Mouse (Mus musculus) stomach, postnatal 0 days (tissue): ENCODE measurements around the gene Smpd3. TPM values are rescaled to one million over a fixed set of nuclear protein-coding genes. Genes with fewer than 3 reads are reported as not detected.
A peak's percentile ranks its signal among the peaks of the same experiment; 100 is the strongest.

ENCODE experiments used
- ATAC-seq: fragments of 200-750 bp; cut with Nextera tagmentation; 2 replicates; pipeline ENCODE4 v1.8.0; 2017; ENCODE audit not compliant: low FRiP score, low TSS enrichment
- DNase-seq: peaks from one replicate; pipeline ENCODE4 v3.0.0-alpha.2; 2016; ENCODE audit warnings: low spot score
- H3K27ac ChIP-seq: fragments of 300-500 bp; sonication (generic); replicated peaks from 2 replicates; pipeline ENCODE4 v1.5.1; 2014; ENCODE audit warnings: mild to moderate bottlenecking, control low read depth
- H3K27me3 ChIP-seq: fragments of 300-500 bp; sonication (generic); 2 replicates; pipeline ENCODE4 v1.6.1; 2014; ENCODE audit warnings: low read length; ENCODE audit not compliant: control insufficient read depth, insufficient read depth
- H3K36me3 ChIP-seq: fragments of 300-500 bp; sonication (generic); 2 replicates; pipeline ENCODE4 v1.6.1; 2014; ENCODE audit warnings: low read length, mixed read lengths; ENCODE audit not compliant: control insufficient read depth, insufficient read depth
- H3K4me1 ChIP-seq: fragments of 300-500 bp; sonication (generic); replicated peaks from 2 replicates; pipeline ENCODE4 v1.6.1; 2014; ENCODE audit warnings: antibody characterized with exemption; ENCODE audit not compliant: control insufficient read depth, insufficient read depth
- H3K4me2 ChIP-seq: fragments of 300-500 bp; sonication (generic); replicated peaks from 2 replicates; pipeline ENCODE4 v1.6.1; 2014; ENCODE audit warnings: low read depth, mild to moderate bottlenecking, control low read depth, moderate library complexity
- H3K4me3 ChIP-seq: fragments of 300-500 bp; sonication (generic); 2 replicates; pipeline ENCODE4 v1.5.1; 2014; ENCODE audit warnings: low read depth, low read length, control low read depth
- H3K9ac ChIP-seq: fragments of 300-500 bp; sonication (generic); 2 replicates; pipeline ENCODE4 v1.6.1; 2014; ENCODE audit warnings: mild to moderate bottlenecking, low read length, control low read depth, mixed read lengths
- H3K9me3 ChIP-seq: fragments of 300-500 bp; sonication (generic); 2 replicates; pipeline ENCODE4 v1.6.1; 2016; ENCODE audit warnings: low read length; ENCODE audit not compliant: control insufficient read depth
- CTCF ChIP-seq: IDR thresholded peaks from 2 replicates; pipeline ENCODE4 v1.5.1; 2016; ENCODE audit warnings: antibody characterized with exemption, low read depth, mild to moderate bottlenecking, moderate library complexity
- EP300 ChIP-seq: optimal IDR thresholded peaks from 2 replicates; pipeline ENCODE3; 2016; ENCODE audit warnings: antibody characterized with exemption
- WGBS: fragments of 180-500 bp; shearing (Covaris S2); extraction: QIAGEN DNeasy Blood & Tissue Kit; methylation state at CpG from one replicate; pipeline ENCODE4 v1.1.7; 2014; 5-methylcytosine and 5-hydroxymethylcytosine counted together
- polyA plus RNA-seq: library from polyadenylated mRNA; unstranded; fragments of >200 nt; fragmentation: Nextera tagmentation; extraction: Ambion mirVana; gene quantifications from 2 replicates; pipeline ENCODE4 v1.2.1, GENCODE M21; 2015

Gene Smpd3
- polyA plus RNA-seq, 1 experiment from 2014 or later = 47.7 TPM

GRCm38 (mm10) chr8:106336561-106336960 lies 1.2 kb downstream of the Smpd3 start:
- 3% methylated on average over 39 of the region's 41 CpGs for WGBS
- ATAC-seq (no peak), DNase-seq (peak; percentile 49)
- Histone ChIP-seq H3K4me3 (peak overlapping the region; percentile 39), H3K4me1 (no peaks in the 10 kb centered on the region), H3K36me3 (no peaks in the 10 kb centered on the region), H3K27me3 (no peaks in the 10 kb centered on the region), H3K9me3 (no peaks in the 10 kb centered on the region), H3K9ac (peak overlapping the region; percentile 9; the same call in 1 of the 2 replicates), H3K27ac (no peak overlapping the region), H3K4me2 (peak overlapping the region; percentile 62)
- TF ChIP-seq CTCF = no peak

GRCm38 (mm10) chr8:106336031-106336430 lies 1.8 kb downstream of the Smpd3 start:
- H3K4me2 ChIP-seq = peak overlapping the region; percentile 62
- H3K4me1 ChIP-seq = no peaks in the 10 kb centered on the region
- H3K4me3 ChIP-seq = peak overlapping the region; percentile 39
- 65% methylated on average over 4 of the region's 4 CpGs for WGBS
- no peak for TF ChIP-seq EP300
- no peak overlapping the region for H3K27ac ChIP-seq
- H3K9ac ChIP-seq = no peak overlapping the region
- H3K27me3 ChIP-seq = no peaks in the 10 kb centered on the region
- no peaks in the 10 kb centered on the region for H3K9me3 ChIP-seq
- H3K36me3 ChIP-seq = no peaks in the 10 kb centered on the region
- DNase-seq (no peak), ATAC-seq (no peak)

GRCm38 (mm10) chr8:106335196-106335595 lies 2.6 kb downstream of the Smpd3 start:
- Histone ChIP-seq H3K9ac (no peak overlapping the region), H3K27ac (no peak overlapping the region), H3K27me3 (no peaks in the 10 kb centered on the region), H3K36me3 (no peaks in the 10 kb centered on the region), H3K4me3 (no peak overlapping the region), H3K9me3 (no peaks in the 10 kb centered on the region), H3K4me1 (no peaks in the 10 kb centered on the region), H3K4me2 (no peak overlapping the region)
- TF ChIP-seq EP300 = no peak
- peak; percentile 75 for TF ChIP-seq CTCF
- DNase-seq = peak; percentile 55
- 63% methylated on average over 4 of the region's 4 CpGs for WGBS
- no peak for ATAC-seq

- no peak overlapping the region for H3K4me3 ChIP-seq
- H3K27me3 ChIP-seq = no peaks in the 10 kb centered on the region
- H3K4me2 ChIP-seq = no peak overlapping the region
- 33% methylated on average over 8 of the region's 8 CpGs for WGBS
- ATAC-seq (no peak), DNase-seq (no peak)
- H3K9ac ChIP-seq = no peak overlapping the region
- no peak overlapping the region for H3K27ac ChIP-seq
- no peaks in the 10 kb centered on the region for H3K4me1 ChIP-seq
- H3K9me3 ChIP-seq = no peaks in the 10 kb centered on the region
- H3K36me3 ChIP-seq = no peaks in the 10 kb centered on the region
- no peak for TF ChIP-seq EP300
- TF ChIP-seq CTCF = no peak
Observed at GRCm38 (mm10) chr8:106333346-106333745, 4.4 kb downstream of the Smpd3 start.

GRCm38 (mm10) chr8:106332498-106332897 lies 5.3 kb downstream of the Smpd3 start:
- Histone ChIP-seq H3K9ac (no peak overlapping the region), H3K27me3 (no peaks in the 10 kb centered on the region), H3K4me1 (no peaks in the 10 kb centered on the region), H3K4me3 (no peak overlapping the region), H3K4me2 (no peak overlapping the region), H3K36me3 (no peaks in the 10 kb centered on the region), H3K27ac (no peak overlapping the region), H3K9me3 (no peaks in the 10 kb centered on the region)
- TF ChIP-seq CTCF (no peak), EP300 (no peak)
- ATAC-seq = no peak
- no peak for DNase-seq
- WGBS = 63% methylated on average over 4 of the region's 4 CpGs

- no peak overlapping the region for H3K4me3 ChIP-seq
- no peak for ATAC-seq
- WGBS = 75% methylated on average over 4 of the region's 4 CpGs
- TF ChIP-seq EP300 (no peak), CTCF (no peak)
- no peak for DNase-seq
- H3K27ac ChIP-seq = no peak overlapping the region
- H3K27me3 ChIP-seq = no peaks in the 10 kb centered on the region
- no peaks in the 10 kb centered on the region for H3K4me1 ChIP-seq
- H3K4me2 ChIP-seq = no peak overlapping the region
- H3K9ac ChIP-seq = no peak overlapping the region
- H3K36me3 ChIP-seq = no peaks in the 10 kb centered on the region
- H3K9me3 ChIP-seq = no peaks in the 10 kb centered on the region
Observed at GRCm38 (mm10) chr8:106326624-106327023, 11.2 kb downstream of the Smpd3 start.
